Mouse (Mus musculus): ENCODE results near the gene Gm21969. TPM values are rescaled to one million over a fixed set of nuclear protein-coding genes. Genes with fewer than 3 reads are reported as not detected.
A peak's percentile ranks its signal among the peaks of the same experiment; 100 is the strongest.

The Gm21969 gene
- total RNA-seq, 2 experiments from 2014 or later: not detected

- no peak for DNase-seq (ENCODE audit: low spot score in 2 of 2)
Observed at GRCm38 (mm10) chr4:139650086-139650743, 47.2 kb downstream of the Gm21969 start.

GRCm38 (mm10) chr4:139650907-139651306, 47.9 kb downstream of the Gm21969 start:
- DNase-seq (ENCODE audit: low spot score in 2 of 2): no peak

GRCm38 (mm10) chr4:139653238-139653637, 50.3 kb downstream of the Gm21969 start, which contains the start of gene Tas1r2:
Tas1r2 (plus strand) TSS chr4:139653538.
- no peak for DNase-seq (ENCODE audit: low spot score in 2 of 2)

GRCm38 (mm10) chr4:139661897-139662296, 58.9 kb downstream of the Gm21969 start:
- DNase-seq (ENCODE audit: low spot score in 2 of 2): no peak

- DNase-seq (ENCODE audit: low spot score in 2 of 2): no peak
Observed at GRCm38 (mm10) chr4:139667632-139668031, 64.6 kb downstream of the Gm21969 start.

- peak; percentile 22 to 33 for DNase-seq (ENCODE audit: low spot score in 2 of 2)
Observed at GRCm38 (mm10) chr4:139669847-139670246, 66.9 kb downstream of the Gm21969 start.

- no peak for DNase-seq (ENCODE audit: low spot score in 2 of 2)
Observed at GRCm38 (mm10) chr4:139675696-139676095, 72.7 kb downstream of the Gm21969 start.

- no peak for DNase-seq (ENCODE audit: low spot score in 2 of 2)
Observed at GRCm38 (mm10) chr4:139683728-139684638, 81.0 kb downstream of the Gm21969 start.

GRCm38 (mm10) chr4:139684639-139685017, 81.6 kb downstream of the Gm21969 start:
- DNase-seq (ENCODE audit: low spot score in 2 of 2): peak; percentile 68 to 70

GRCm38 (mm10) chr4:139688058-139688457, 85.1 kb downstream of the Gm21969 start:
- DNase-seq (ENCODE audit: low spot score in 2 of 2): no peak

GRCm38 (mm10) chr4:139689627-139690269, 86.8 kb downstream of the Gm21969 start:
- no peak for DNase-seq (ENCODE audit: low spot score in 2 of 2)

- no peak for DNase-seq (ENCODE audit: low spot score in 2 of 2)
Observed at GRCm38 (mm10) chr4:139693315-139693714, 90.3 kb downstream of the Gm21969 start.

GRCm38 (mm10) chr4:139697755-139698154, 94.8 kb downstream of the Gm21969 start:
- no peak for DNase-seq (ENCODE audit: low spot score in 2 of 2)

GRCm38 (mm10) chr4:139698602-139699001, 95.6 kb downstream of the Gm21969 start:
- DNase-seq (ENCODE audit: low spot score in 2 of 2): no peak

- no peak for DNase-seq (ENCODE audit: low spot score in 2 of 2)
Observed at GRCm38 (mm10) chr4:139702914-139703313, 99.9 kb downstream of the Gm21969 start.

GRCm38 (mm10) chr4:139703468-139703867, 100.5 kb downstream of the Gm21969 start:
- DNase-seq (ENCODE audit: low spot score in 2 of 2): no peak

GRCm38 (mm10) chr4:139705986-139706385, 103.0 kb downstream of the Gm21969 start:
- no peak for DNase-seq (ENCODE audit: low spot score in 2 of 2)

- DNase-seq (ENCODE audit: low spot score in 2 of 2): no peak
Observed at GRCm38 (mm10) chr4:139710467-139711334, 107.7 kb downstream of the Gm21969 start.

Measured in layer of hippocampus, postnatal 14 days (tissue).